Mouse (Mus musculus): ENCODE results near the gene Pygb.

Pygb gene

DNA sequence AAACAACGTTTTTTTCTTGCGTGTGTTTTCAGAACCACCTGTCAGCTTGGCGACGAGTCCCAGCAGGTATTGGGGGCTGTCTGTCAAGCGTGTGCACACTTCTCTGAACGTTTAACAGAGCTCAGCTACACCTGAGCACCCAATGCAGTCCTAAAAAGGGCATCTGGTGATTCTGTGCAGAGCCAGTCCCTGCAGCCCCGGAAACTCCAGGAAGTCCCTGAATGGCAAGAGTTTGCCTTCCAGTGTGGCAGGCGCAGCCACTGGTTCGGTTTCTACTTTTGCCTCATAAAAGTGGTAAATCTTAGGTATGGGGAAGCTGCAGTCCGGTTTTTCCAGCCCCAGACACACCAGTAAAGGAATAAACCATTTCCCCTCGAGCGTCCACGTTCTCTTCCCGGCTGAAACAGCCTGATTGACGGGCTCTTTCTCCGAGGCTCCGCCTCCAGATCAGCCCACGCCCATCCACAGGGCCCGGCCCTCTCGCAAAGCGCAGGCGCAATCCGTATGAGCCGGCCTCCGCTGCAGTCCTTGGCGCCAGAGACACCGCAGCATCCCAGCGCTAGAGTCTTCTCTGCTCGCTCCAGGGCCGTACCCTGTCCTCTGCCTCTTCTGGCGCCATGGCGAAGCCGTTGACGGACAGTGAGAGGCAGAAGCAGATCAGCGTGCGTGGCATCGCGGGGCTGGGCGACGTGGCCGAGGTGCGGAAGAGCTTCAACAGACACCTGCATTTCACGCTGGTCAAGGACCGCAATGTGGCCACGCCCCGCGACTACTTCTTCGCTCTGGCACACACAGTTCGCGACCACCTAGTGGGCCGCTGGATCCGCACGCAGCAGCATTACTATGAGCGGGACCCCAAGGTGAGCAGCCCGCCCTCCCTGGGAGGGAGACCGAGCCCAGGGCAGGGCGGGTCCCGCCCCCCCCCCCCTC lies at the start of gene Pygb:
Pygb (plus strand) TSS at position 485 of the 930 bp plus-strand sequence.
- DNase-seq, result peak; percentile 87 to 93

DNA sequence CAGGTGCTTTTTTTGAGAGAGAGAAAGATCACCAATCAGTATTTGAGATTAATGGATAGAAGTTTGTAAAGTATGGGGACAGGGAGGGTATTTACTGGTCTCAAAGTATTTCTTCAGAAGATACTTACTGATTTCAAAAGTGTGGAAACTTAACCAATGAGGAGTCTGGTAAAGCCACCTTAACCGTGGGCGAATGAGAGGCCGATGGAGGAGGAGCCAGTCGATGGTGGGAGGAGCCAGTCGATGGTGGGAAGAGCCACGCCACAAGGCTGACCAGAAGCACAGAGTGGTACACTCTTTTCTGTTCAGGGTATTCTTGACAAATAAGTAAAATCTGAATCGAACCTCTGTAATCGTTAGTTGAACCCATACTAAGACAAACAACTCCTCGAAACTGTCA lies 48.7 kb upstream of the Pygb start:
- no peak for DNase-seq

DNA sequence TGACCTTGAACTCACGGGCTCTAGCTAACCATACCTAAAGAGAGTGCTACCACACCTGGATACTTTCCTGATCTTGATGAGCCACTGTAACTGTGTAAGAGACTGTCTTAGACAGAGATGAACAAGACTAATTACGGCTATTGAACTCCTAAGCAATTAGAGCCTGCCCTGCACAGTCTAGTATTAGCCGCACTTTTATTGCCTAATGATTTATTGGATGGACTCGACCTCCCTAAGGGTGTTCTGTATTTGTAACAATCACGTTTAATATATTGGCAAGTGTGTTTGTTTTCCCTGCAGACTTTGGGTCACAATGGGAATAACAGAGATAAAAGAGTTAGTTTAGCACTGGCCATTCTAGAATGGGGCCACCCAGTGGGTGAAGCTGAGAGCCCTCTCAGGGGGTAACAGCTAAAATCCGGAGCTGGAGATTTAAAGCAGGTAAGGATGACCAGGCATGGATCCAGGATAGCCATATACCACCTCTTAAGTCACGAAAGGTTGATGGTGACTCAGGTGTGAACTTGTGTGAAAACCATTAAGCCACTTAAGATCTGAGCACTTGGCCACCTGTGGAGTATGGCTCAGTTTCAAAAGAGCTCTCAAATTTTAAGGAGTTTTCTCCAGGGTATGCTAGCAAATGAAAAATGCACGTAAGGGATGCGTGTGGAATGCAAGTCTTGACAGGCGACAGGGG lies 46.2 kb upstream of the Pygb start:
- no peak for DNase-seq

DNA sequence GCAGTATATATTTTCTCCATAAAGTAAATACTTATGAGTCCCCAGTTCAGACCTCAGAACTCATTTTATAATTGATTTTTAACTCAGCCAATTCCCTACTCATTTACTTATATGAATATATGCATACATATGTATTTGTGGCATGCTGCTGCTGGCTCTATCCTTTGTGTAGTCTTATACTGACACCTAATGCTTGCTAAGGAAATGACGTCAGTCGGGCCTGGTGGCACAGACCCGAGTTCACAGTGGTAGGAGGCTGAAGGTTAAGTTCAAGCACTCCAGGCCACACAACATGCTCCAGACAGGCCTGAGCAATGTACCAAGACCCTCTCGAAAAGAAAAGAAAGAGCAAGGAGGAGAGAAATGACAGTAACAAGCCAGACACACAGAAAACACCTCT lies 45.1 kb upstream of the Pygb start:
- peak; percentile 37 to 47 for DNase-seq

DNA sequence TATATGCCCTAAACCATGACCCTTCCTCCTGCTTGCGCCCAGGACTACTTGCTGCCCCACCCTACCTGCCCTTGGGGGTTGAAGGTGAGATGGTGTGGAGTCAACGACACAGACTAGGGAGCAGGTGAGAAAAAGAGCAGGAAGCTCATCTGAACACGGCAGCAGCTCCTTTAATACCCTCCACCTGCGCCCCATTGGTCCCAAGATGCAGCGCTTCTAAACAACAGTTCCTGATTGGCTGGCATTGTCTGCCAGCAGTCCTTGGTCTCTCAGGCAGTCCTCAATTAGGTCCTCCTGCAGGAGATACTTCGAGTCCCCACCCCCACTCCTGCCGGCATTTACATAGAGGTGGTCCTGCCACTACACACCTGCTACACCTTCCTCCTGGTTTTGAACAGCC lies 41.5 kb upstream of the Pygb start:
- no peak for DNase-seq

DNA sequence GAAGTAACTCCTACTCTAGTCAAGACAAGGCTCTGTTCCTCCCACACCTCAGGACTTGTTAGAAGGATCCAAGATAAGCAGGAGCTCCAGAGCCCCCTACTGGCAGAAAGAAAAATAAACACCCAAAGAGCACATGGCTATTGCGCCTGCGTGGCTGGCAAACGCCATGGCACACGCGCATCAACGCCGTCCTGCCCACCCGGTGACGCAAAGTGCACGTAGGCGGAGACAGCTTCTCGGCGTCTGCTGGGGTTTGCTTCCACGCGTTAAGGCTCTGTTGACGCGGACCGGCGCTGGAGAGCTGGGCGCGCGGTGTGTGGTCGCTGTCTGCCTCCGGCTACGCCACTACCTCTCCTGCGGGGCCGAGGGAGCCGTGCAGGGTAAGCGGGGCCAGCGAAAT lies 37.7 kb upstream of the Pygb start, which contains the start of gene Entpd6:
Entpd6 (plus strand) TSS at position 189 of the 400 bp plus-strand sequence.
- peak; percentile 96 to 97 for DNase-seq

DNA sequence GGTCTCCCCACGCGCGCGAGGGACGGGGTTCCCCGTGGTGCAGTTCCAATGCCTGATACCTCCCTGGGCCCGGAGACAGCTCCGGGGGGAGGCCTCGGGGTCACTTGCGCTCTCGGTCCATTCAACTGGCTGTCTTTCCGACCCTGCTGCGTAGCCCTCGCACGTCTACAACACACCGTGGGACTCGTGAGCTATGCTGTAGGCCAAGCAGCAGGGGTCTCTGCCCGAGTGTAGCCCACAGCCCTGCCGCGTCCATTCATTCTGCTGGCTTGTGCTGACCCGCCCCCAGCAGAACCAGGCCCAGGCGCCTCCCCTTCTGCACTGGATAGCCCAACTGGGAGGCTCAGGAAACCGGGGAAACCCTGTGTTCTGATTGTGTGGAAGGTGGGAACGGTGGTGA lies 37.3 kb upstream of the Pygb start:
- peak in 1 of 2 experiments; percentile 72 for DNase-seq

DNA sequence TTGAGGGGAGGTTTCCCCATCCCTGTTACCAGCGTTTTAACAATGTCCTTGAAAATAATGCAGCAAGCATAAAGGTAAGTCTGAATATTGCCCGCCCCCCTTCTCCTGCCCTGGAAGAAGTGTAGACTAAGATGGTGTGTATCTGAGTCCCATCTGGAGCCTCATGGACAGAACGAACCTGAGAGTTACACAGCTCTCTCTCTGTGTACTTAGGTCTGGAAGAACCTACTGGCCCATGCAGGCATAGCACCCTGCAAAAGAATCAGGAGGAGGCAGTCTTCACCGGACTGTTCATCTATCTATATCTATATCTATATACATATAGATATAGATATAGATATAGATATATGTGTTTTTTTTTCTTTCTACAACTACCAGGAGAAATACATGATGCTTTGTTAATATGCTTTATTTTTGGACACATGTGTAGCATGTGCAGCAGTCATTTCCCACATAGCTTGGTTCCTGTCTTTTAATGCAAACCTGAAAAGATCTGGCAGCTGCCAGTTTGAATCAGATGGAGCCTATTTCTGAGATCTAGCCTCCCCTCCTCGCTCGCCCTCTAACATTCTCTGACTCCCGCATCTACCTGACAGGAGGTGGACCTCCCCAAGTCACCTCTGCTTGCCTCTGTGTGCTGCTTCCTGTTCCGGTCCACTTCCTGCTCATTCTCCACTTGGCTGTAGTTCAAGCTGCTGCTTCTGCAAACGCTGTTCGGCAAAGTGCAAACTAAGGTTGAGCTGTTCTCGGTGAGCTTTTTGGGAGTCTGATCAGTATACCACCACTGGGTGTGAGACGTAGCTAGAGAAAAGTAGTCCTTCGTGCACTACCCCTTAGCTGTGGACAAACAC lies 36.2 kb upstream of the Pygb start:
- DNase-seq, result peak in 1 of 2 experiments; percentile 48

DNA sequence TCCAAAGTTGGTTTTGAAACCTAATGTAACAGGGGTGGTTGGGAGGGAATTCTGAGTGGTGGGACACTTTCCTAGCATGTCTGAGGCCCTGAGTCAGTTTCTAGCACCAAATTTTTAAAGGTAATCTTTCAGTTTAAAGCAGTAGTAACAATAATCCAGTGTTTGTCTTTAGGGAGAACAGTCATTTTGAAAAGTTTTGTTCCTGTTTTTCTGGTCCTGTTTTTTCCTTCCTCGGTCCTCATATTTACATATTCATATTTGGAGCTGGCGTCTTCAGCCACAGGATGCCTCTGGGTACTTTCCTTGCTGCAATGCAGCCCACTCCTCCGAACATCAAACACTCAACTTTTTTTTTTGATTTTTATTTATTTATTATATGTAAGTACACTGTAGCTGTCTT lies 31.5 kb upstream of the Pygb start:
- DNase-seq, result no peak

DNA sequence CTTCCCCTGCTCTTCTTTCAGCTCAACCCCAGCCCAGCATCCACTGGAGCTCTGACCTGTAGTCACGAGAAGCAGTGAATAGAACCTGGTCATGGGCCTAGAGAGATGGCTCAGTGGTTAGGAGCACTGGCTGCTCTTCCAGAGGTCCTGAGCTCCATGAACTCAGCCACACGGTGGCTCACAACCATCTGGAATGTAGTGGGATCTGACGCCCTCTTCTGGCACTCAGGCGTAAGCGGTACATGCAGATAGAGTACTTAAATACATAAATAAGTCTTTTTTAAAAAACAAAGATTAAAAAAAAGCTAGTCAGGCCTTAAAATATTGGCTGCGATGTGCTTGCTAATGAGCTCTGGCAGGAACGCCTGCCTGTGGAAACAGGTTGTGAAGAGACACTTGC lies 25.1 kb upstream of the Pygb start:
- DNase-seq, result no peak

DNA sequence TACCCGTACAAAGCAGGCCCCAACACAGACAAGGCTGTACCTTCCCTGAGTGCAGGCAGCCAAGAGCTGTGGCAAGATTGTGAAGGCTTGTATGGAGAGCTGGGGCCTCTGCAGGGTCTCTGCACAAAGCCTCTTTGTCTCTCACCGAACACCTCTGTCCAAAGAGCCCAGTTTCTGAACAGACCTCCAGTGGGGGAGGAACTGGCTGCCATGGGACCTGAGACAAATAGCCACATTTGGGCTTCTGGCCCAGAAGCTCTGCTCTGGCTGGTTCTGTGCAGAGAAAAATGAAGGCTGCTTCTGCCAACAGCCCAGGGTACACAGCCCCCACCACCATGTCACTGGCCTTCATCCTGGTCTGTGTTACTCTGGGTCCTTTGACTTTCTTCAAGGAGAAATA lies 20.9 kb upstream of the Pygb start:
- DNase-seq, result peak; percentile 64 to 71

DNA sequence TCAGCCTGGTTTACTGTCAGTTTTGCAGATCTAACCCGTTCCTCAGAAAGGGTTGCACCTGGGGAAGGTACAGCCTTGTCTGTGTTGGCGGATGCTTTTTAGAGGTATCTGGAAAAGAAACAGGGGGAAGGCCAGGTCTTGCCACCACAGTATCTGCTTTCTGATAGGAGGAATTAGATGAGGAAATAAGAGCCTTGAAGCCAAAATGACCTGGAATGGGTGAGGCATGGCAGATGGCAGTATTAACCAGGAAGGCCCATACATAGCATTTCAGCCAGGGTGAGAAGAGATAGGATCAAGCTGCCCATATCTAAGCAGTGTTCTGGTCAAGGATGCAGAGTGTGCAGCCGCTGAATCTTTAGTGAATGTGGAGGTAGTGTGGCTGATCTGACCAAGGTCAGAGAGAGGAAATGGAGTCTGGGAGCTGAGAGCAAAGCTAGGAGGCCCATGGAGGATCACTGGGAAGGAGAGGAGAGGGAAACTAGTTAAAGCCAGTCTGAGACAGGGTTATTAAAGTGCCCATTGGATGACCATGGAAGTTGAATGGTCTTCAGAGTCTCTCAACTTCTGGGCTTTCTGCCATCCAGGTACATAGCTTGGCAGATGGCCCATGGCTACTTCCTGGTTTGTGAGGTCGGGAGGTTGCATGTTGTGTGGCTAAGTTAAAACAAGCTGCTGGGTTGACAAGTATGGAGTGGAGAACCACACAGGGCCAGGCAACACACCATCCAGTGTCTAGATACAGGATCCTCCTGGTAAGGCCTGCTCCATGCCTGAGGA lies 20.3 kb upstream of the Pygb start:
- peak; percentile 44 to 61 for DNase-seq

DNA sequence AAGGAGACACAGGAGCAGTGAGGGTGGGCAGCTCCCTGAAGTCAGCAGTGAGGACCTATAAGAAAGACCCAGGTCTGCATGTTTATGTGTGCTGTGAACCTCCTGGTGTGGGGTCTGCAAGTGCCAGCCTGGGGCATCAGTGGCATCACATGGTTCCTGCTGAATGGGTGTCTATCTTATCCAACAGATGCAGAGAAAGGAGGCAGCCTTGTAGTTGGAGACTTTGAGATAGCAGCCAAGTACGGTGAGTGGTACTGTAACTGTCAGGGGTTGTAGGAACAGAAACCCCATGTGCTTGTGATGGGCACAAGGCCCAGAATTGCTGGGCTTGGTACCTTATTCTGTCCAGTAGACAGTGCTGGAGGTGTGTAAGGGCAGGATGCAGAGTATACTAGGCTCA lies 17.9 kb upstream of the Pygb start:
- DNase-seq, result no peak

DNA sequence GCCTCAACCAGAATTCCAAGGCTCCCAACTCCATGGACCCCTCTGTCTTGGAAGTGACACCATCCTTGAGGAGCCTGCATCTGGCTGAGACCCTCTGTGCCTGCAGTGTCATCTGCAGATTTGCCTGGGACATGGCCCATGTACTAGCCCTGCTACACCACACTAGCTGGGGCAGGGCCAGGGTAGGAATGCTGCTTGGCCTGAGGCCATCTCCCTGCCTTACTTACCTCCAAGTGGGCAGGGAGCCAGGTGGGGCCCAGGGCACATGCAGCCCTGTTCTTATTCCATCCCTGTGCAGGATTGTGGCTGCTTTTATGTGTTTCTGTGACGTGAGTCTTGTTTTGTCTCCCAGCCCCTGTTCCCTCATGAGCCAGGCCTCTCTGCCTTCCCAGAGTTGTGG lies 15.8 kb upstream of the Pygb start:
- DNase-seq, result peak; percentile 80 to 86

DNA sequence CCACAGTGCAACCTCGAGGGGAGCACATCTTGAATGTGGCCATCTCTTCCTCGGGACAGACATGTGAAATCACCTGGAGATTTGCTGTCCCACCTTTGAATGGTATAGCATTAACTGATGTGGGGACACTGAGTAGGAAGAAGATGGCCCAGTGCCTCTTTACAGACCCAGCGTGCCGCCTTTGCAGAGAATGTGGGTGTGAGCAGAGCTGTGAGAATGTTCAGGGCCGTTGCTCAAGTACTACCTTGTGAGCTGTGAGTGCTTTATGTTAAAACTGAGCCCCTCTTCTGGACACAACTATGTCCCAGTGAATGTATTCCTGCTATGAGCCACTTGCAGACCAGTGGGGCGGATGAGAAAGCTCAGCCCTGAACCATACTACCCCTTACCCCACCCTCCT lies 15.4 kb upstream of the Pygb start:
- DNase-seq, result no peak

DNA sequence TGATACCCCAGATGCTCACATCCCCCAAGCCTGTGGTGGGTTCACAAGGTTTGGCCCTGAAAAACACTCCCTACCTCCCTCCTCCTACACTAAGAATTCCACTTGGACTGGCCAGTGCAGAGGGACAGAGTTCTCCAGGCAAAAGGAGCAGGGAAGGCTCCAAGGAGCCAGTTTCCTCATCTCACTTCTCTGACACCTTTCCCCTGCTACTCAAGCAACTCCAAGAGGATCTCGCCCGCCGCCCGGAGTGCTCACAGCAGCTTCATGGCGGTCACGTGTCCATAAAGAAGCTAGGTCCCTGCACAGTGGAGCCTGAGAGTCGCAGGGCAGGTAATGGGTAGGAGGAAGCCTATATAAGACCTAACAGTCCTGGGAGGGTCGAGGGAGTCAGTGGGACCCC lies 14.5 kb upstream of the Pygb start:
- no peak for DNase-seq

DNA sequence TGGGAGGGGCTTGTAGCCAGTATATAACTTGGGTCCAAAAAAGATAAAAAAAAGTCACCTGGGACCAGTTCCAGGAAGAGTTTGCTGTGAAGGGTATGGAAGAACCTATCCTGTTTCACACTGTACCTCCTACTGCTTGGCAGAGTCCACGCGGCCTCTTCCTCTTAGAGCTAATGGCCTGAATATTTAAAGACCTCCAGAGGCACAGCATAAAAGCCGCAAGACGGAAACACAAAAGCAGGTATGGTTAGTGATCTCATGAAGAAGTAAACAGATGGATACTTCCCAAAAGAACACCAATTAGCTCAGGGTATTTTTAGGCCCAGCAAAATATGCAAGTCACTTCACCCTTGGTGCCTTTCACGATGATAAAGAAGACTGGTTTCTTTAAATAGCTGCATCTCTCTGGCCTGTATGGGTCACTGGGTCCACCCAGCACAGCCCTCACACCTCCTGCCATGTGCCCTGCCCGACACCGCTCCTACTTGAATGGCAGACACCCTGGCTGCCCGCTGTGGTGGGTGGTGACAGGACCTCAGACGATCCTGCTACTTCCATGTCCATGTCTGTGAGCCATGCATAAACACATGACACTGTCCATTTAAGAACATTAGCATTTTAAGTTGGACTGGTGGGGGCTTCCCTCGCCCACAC lies 13.9 kb upstream of the Pygb start:
- DNase-seq, result no peak

DNA sequence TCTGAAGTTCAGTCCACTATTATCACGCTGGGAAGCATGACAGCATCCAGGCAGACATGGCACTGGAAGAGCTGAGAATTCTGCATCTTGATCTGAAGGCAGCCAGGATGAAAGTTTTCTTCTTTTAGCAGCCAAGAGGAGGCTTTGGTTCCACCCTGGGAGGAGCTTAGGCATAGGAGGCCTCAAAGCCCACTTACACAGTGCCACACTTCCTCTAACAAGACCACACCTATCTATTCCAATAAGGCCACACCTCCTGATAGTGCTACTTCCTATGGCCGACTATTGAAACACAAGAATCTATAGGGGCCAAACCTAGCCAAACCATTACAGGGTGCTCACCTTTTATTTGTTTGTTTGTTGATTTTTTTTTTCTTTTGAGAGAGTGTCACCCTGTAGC lies 3.7 kb upstream of the Pygb start:
- no peak for DNase-seq

DNA sequence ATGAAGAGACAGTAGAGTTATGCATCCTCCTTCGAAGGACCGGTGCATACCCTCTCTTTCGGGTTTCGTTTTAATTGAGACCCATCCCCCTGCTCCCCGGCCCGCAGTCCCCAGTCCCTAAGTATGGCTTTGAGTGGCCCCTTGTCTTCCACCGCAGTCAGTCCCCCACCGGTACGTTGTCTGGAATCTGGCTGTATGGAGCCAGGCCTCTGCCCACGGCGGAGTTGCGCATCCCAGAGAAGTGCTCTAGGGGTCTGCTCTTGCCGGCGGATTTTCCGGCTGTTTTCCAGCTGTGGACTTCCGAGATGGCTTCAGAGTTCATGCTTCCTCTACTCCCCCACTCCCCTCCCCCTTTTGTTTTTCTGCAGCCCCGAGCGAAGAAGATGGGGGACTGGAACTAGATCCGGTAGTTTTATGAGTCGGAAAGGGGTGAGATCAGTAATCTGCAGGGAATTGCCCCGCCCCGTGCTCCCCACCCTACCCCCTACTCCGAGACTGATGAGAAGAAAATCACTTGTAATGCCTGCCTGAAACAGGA lies 768 bp downstream of the Pygb start:
- DNase-seq, result peak; percentile 38 to 42

DNA sequence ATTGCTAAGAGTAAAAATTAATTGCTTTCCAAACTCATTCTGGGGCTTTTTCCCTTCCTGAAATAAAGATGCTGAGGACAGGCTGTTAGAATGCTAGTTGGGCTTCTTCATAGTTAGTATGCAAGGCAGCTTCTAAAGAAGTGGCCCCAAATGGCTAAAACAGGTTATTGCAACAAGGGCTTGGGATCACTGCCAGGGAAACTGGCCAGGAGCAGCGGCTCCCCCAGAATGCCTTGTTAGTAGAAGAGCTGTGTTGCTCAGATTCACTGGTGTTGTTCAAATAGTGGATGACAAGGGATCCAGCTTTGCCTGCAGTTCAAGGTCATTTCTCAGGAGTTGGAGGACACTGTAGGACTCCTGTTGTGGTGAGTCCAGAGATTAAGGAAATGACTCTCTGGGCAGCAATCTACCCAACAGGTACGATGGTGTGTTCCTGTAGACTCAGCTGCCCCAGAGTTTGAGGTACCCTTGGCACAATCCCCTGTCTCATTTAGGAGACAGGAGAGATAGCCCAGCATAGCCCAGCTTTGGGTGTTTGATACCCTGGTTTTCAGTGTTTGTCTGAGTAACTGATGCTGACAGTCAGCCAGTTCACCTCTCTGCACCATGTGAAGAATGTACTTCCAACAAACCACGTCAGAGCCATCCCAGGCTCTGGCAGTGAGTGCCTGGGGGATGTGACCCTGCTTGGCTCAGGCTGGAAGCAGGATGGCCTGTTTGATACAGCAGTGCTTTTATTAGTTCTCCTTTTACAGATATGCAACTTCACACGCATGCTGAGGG lies 2.4 kb downstream of the Pygb start:
- DNase-seq, result peak; percentile 94 to 96

DNA sequence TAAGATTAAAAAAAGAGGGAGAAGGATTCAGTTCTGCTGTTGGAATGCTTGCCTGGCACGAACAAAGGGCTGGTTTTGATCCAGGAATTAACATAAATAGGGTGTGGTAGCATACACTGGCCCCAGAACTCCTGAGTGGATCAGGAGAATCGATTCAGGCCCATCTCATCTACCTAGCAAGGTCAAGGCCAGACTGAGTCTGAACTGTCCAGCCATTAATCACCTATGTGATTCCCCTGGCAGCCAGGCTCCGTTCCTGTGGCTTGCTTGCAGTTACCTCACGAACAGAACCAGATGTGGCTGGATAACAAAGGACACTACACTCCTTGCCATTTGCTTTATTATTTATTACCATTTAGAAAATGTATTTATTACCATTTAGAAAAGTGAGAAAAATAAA lies 6.8 kb downstream of the Pygb start:
- no peak for DNase-seq
